Mouse (Mus musculus) limb, embryonic 14.5 days (tissue): Measurements from ENCODE around the gene Frmd8. TPM values are rescaled to one million over a fixed set of nuclear protein-coding genes. Genes with fewer than 3 reads are reported as not detected.

Source experiments
- ATAC-seq: fragments of 200-750 bp; cut with Nextera tagmentation; 2 replicates; pipeline ENCODE4 v1.8.0; 2017; ENCODE audit warnings: low read depth, moderate number of reproducible peaks, moderate TSS enrichment; ENCODE audit not compliant: low FRiP score
- DNase-seq: peaks from one replicate; pipeline ENCODE4 v3.0.0-alpha.2; 2015; ENCODE audit warnings: low spot score
- H3K27ac ChIP-seq: fragments of 300-500 bp; sonication (generic); replicated peaks from 2 replicates; pipeline ENCODE4 v1.5.1; 2014; ENCODE audit warnings: low read depth, mild to moderate bottlenecking, low read length, moderate library complexity, mixed read lengths
- H3K27me3 ChIP-seq: fragments of 300-500 bp; sonication (generic); 2 replicates; pipeline ENCODE4 v1.6.1; 2014; ENCODE audit warnings: low read length, mixed read lengths; ENCODE audit not compliant: control insufficient read depth, insufficient read depth
- H3K36me3 ChIP-seq: fragments of 300-500 bp; sonication (generic); 2 replicates; pipeline ENCODE4 v1.6.1; 2014; ENCODE audit warnings: mild to moderate bottlenecking, low read length, moderate library complexity, mixed read lengths; ENCODE audit not compliant: control insufficient read depth, insufficient read depth
- H3K4me1 ChIP-seq: fragments of 300-500 bp; sonication (generic); 2 replicates; pipeline ENCODE4 v1.6.1; 2014; ENCODE audit warnings: antibody characterized with exemption, low read length, mixed read lengths; ENCODE audit not compliant: control insufficient read depth, insufficient read depth
- H3K4me2 ChIP-seq: fragments of 300-500 bp; sonication (generic); replicated peaks from 2 replicates; pipeline ENCODE4 v1.6.1; 2014; ENCODE audit warnings: low read depth, mild to moderate bottlenecking, low read length, moderate library complexity; ENCODE audit not compliant: severe bottlenecking
- H3K4me3 ChIP-seq: fragments of 300-500 bp; sonication (generic); replicated peaks from 2 replicates; pipeline ENCODE4 v1.5.1; 2014; ENCODE audit warnings: low read length
- H3K9ac ChIP-seq: fragments of 300-500 bp; sonication (generic); 2 replicates; pipeline ENCODE4 v1.6.1; 2014; ENCODE audit warnings: mild to moderate bottlenecking, low read depth, low read length, moderate library complexity; ENCODE audit not compliant: severe bottlenecking
- H3K9me3 ChIP-seq: fragments of 300-500 bp; sonication (generic); 2 replicates; pipeline ENCODE4 v1.6.1; 2016; ENCODE audit warnings: low read length; ENCODE audit not compliant: control insufficient read depth
- POLR2A ChIP-seq: fragments of 200-500 bp; IDR thresholded peaks from 2 replicates; pipeline ENCODE4 v1.8.0; 2012; ENCODE audit warnings: inconsistent platforms, mild to moderate bottlenecking, moderate library complexity, borderline replicate concordance; ENCODE audit not compliant: insufficient read depth, insufficient read length; ENCODE audit errors: extremely low read depth
- WGBS: fragments of 180-500 bp; shearing (Covaris S2); extraction: QIAGEN DNeasy Blood & Tissue Kit; methylation state at CpG from one replicate; pipeline ENCODE4 v1.1.7; 2014; 5-methylcytosine and 5-hydroxymethylcytosine counted together
- polyA plus RNA-seq, 2 experiments: library from polyadenylated mRNA; depleted of rRNA in 1 of 2; stranded (reverse) in 1 of 2; unstranded in 1 of 2; fragments of >200 nt; fragmentation: Nextera tagmentation in 1 of 2; extraction: Ambion mirVana in 1 of 2; gene quantifications; 2 replicates each; pipeline versions ENCODE4 v1.2.1 to v1.2.3; 2012 to 2014

The Frmd8 gene
- polyA plus RNA-seq, 2 experiments: 22.7 TPM

DNA sequence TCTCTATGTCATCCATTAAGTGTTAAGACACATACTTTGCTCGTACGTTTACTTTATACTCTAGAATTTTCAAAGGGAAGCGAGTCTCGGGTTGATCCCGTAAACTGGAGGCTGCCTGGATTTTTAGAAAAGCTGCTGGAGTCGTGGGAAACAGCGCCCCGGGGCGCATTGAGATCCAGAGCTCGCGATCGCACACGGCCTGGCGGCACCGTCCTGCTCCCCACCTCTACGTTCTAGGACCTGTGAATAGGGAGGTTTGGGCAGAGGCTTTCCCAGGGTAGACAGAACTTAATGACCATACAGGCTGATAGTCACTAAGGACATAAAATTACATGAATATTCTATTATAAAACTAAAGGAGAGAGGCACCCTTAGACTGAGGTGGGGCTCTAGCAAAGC is 71.2 kb downstream of the Frmd8 start:
- H3K9ac ChIP-seq: peak overlapping the region; percentile 93
- no peaks in the 10 kb centered on the region for H3K27me3 ChIP-seq
- peak overlapping the region; percentile 74 for H3K4me3 ChIP-seq
- peaks cover 12% of the 10 kb centered on the region for H3K36me3 ChIP-seq
- H3K27ac ChIP-seq: peak overlapping the region; percentile 100
- TF ChIP-seq POLR2A: no peak
- H3K4me2 ChIP-seq: peak overlapping the region; percentile 97
- WGBS: under 1% methylated on average over 16 of the region's 16 CpGs
- DNase-seq (no peak), ATAC-seq (peak; percentile 7; the same call in 1 of the 2 replicates)
- peaks cover 28% of the 10 kb centered on the region for H3K4me1 ChIP-seq
- H3K9me3 ChIP-seq: no peaks in the 10 kb centered on the region

DNA sequence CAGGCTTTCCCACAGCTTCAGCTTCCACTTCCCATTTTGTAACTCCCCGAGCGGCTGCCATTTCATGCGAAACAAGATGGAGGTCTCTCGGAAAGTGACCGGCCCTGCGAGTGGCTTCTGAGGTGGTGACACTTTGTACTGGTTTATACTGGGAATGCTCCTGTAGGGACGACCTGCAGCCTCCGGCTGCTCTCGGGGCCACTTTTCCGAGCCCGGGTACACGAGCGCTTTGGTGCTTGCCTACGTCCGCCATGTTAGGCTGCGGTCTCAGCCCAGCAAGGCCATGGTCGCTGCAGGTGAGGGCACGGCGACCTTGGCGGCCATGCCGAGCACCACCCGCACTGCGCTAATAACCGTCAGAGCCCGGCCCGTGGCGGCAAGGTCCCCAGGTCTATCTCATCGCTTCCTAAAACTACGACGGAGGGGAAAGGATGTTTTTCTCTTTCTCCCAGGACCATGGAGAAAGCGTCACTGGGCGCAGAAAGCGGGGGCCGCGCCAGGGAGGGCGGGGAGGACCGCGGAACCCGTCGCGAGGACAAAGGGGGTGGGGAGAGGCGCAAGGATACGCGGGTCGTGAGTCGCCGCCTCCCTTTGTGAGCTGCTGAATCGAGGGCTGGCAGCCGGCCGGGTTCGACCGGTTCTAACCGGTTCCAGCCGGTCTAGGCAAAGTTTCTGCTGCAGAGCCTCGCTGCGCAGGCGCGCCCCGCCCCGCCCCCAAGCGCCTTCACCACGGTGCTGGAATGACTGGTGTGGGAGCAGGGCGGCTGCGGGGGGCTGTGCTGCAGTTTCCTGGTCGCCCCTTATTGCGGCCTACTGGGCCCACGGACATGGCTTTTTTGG is 71.8 kb downstream of the Frmd8 start:
- TF ChIP-seq POLR2A: peak; percentile 16; the same call in 1 of the 2 replicates
- no peaks in the 10 kb centered on the region for H3K9me3 ChIP-seq
- DNase-seq (peak; percentile 100), ATAC-seq (peak; percentile 93)
- peaks cover 18% of the 10 kb centered on the region for H3K36me3 ChIP-seq
- peak overlapping the region; percentile 74 for H3K4me3 ChIP-seq
- WGBS: 2% methylated on average over 56 of the region's 67 CpGs
- peak overlapping the region; percentile 97 for H3K4me2 ChIP-seq
- peak overlapping the region; percentile 93 for H3K9ac ChIP-seq
- peaks cover 25% of the 10 kb centered on the region for H3K4me1 ChIP-seq
- no peaks in the 10 kb centered on the region for H3K27me3 ChIP-seq
- peak overlapping the region; percentile 100 for H3K27ac ChIP-seq

DNA sequence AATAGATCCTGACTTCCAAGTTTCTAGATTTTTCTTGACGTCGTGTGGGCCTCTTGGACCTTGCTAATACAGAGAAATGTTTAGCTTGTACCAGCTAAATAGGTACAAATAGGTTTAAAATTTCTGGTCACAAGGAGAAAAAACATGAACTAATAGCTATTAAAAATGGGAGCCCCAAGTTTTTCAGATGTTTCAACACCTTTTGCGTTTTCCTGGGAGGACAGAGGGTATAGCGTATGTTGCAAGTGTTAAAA is 72.4 kb downstream of the Frmd8 start:
- 0% methylated on average over 4 of the region's 4 CpGs for WGBS
- Histone ChIP-seq H3K9ac (peak overlapping the region; percentile 93), H3K27ac (peak overlapping the region; percentile 100), H3K27me3 (no peaks in the 10 kb centered on the region), H3K4me3 (peak overlapping the region; percentile 74), H3K36me3 (peaks cover 23% of the 10 kb centered on the region), H3K9me3 (no peaks in the 10 kb centered on the region), H3K4me2 (peak overlapping the region; percentile 97), H3K4me1 (peaks cover 25% of the 10 kb centered on the region)
- TF ChIP-seq POLR2A: no peak
- DNase-seq: no peak
- ATAC-seq: no peak

DNA sequence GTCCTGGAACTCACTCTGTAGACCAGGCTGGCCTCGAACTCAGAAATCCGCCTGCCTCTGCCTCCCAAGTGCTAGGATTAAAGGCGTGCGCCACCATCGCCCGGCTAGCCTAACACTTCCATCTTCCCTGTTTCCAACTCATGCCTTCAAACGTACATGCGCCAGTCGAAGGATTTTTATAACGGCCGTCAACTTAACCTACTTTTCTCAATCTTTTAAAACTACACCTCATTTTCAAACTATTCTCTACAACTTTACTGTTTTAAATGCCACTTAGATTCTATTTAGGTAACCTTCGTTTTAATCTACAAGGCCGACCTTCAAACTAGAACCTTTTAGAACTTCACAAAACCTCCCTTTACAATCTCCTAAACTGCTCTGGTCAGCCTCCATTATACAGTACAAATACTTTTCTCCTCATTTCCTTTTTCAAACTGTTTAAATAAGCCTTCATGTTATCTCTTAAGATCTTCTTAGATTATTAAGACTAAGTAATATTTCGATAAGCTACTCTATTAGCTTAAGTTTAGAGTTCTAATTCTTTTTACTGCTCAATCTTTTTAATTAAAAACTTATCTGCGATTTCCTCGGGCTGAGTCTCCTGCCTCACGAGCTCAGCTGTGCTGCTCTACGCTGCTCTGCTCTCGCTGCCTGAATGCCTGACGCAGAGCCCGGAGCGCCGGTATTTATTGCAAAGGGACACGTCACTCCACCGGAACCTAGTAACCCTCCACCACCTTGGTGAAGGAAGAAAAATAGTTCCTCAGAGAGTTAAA is 72.9 kb downstream of the Frmd8 start:
- H3K27me3 ChIP-seq: no peaks in the 10 kb centered on the region
- H3K9ac ChIP-seq: peak overlapping the region; percentile 98
- peaks cover 25% of the 10 kb centered on the region for H3K4me1 ChIP-seq
- ATAC-seq (peak; percentile 64; the same call in 1 of the 2 replicates), DNase-seq (peak; percentile 96)
- peak overlapping the region; percentile 74 for H3K4me3 ChIP-seq
- TF ChIP-seq POLR2A: peak; percentile 100
- peak overlapping the region; percentile 100 for H3K27ac ChIP-seq
- WGBS: 0% methylated on average over 25 of the region's 25 CpGs
- H3K4me2 ChIP-seq: peak overlapping the region; percentile 97
- H3K9me3 ChIP-seq: no peaks in the 10 kb centered on the region
- peaks cover 28% of the 10 kb centered on the region for H3K36me3 ChIP-seq

DNA sequence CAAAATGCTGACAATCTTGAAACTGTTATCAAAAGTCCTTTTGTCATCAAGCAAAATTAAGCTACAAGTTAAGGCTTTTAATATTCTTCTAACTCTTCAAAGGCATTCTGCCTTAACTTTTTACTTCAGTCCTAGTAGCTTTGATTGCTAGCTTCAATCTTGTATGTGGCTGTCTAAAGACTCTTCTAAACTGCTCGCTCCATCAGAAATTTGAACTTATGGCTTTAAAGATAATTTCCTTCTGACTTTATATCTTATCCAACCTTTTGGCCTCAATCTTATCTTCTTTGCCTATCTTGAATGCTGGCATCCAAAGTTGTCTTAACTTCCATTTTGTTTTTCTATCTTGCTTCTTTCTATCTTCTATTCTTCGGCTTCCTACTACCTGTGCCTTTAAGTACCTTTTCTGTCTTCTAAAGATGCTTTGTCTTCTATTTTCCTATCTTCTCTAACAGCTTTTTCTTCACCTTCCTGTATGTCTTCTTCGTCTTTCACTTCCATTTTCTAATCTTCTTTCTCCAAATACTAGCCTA is 73.6 kb downstream of the Frmd8 start:
- Histone ChIP-seq H3K27me3 (no peaks in the 10 kb centered on the region), H3K27ac (peak overlapping the region; percentile 100), H3K4me3 (peak overlapping the region; percentile 74), H3K4me2 (peak overlapping the region; percentile 97), H3K4me1 (peaks cover 25% of the 10 kb centered on the region), H3K9ac (peak overlapping the region; percentile 98), H3K36me3 (peaks cover 35% of the 10 kb centered on the region), H3K9me3 (no peaks in the 10 kb centered on the region)
- no peak for DNase-seq
- 8% methylated on average over 3 of the region's 3 CpGs for WGBS
- no peak for TF ChIP-seq POLR2A
- ATAC-seq: no peak
